Mouse (Mus musculus) midbrain, embryonic 13.5 days (tissue): Measurements from ENCODE around the gene Fancf. TPM values are rescaled to one million over a fixed set of nuclear protein-coding genes. Genes with fewer than 3 reads are reported as not detected.
A peak's percentile ranks its signal among the peaks of the same experiment; 100 is the strongest.

Experiments used
- ATAC-seq: fragments of 200-750 bp; cut with Nextera tagmentation; 2 replicates; pipeline ENCODE4 v1.8.0; 2017; ENCODE audit warnings: mild to moderate bottlenecking, moderate TSS enrichment, moderate library complexity
- H3K27ac ChIP-seq: fragments of 300-500 bp; sonication (generic); 2 replicates; pipeline ENCODE4 v1.5.1; 2015; ENCODE audit warnings: inconsistent platforms, mild to moderate bottlenecking, moderate library complexity
- H3K27me3 ChIP-seq: fragments of 300-500 bp; sonication (generic); 2 replicates; pipeline ENCODE4 v1.6.1; 2015; ENCODE audit warnings: mild to moderate bottlenecking, inconsistent platforms
- H3K36me3 ChIP-seq: fragments of 300-500 bp; sonication (generic); 2 replicates; pipeline ENCODE4 v1.6.1; 2015; ENCODE audit warnings: mild to moderate bottlenecking, inconsistent platforms
- H3K4me1 ChIP-seq: fragments of 300-500 bp; sonication (generic); replicated peaks from 2 replicates; pipeline ENCODE4 v1.6.1; 2015; ENCODE audit warnings: inconsistent platforms
- H3K4me2 ChIP-seq: fragments of 300-500 bp; sonication (generic); replicated peaks from 2 replicates; pipeline ENCODE4 v1.6.1; 2015; ENCODE audit warnings: moderate library complexity, mild to moderate bottlenecking, inconsistent platforms
- H3K4me3 ChIP-seq: fragments of 300-500 bp; sonication (generic); replicated peaks from 2 replicates; pipeline ENCODE4 v1.5.1; 2015; ENCODE audit warnings: mild to moderate bottlenecking, inconsistent platforms
- H3K9ac ChIP-seq: fragments of 300-500 bp; sonication (generic); replicated peaks from 2 replicates; pipeline ENCODE4 v1.6.1; 2015; ENCODE audit warnings: mild to moderate bottlenecking, inconsistent platforms
- H3K9me3 ChIP-seq: fragments of 300-500 bp; sonication (generic); 2 replicates; pipeline ENCODE4 v1.6.1; 2016; ENCODE audit warnings: mild to moderate bottlenecking, inconsistent platforms
- WGBS: fragments of 180-500 bp; shearing (Covaris S2); methylation state at CpG from one replicate; pipeline ENCODE4 v1.1.7; 2015; 5-methylcytosine and 5-hydroxymethylcytosine counted together
- polyA plus RNA-seq: library from polyadenylated mRNA; unstranded; fragments of >200 nt; fragmentation: Nextera tagmentation; extraction: Ambion mirVana; gene quantifications from 2 replicates; pipeline ENCODE4 v1.2.1, GENCODE M21; 2015

Fancf gene
- 6.6 and 9.8 TPM in 2 replicates for polyA plus RNA-seq

DNA sequence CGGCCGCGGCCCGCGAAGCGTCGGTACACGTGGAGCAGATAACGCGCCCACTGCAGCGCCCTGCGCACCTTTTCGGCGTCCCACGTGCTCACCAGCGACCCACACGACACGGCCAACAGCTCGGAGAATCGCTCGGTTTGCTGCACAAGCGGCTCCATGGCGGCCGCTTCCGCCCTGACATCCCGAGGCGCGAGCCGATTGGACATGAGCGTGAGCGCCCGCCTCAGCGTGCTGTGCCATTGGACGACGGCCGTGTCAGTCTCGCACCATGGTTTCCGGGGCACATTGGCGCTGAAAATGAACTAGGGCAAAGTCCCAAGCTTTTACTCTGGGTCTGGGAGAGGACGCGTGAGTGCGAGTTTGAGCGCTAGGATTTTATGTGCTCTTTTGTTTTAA is at the start of gene Fancf:
Fancf (minus strand) TSS at position 171 of the 396 bp plus-strand sequence.
- Histone ChIP-seq H3K9me3 (no peaks in the 10 kb centered on the region), H3K4me3 (peak within 1 kb of the TSS; percentile 73), H3K4me1 (peaks cover 45% of the 10 kb centered on the region), H3K36me3 (peaks cover 4% of the 10 kb centered on the region; the same call in 1 of the 2 replicates), H3K27ac (peak within 1 kb of the TSS; percentile 99), H3K4me2 (peak within 1 kb of the TSS; percentile 87), H3K9ac (peak within 1 kb of the TSS; percentile 86), H3K27me3 (no peaks in the 10 kb centered on the region)
- ATAC-seq: peak; percentile 99
- whole genome bisulfite sequencing: under 1% methylated on average over 43 of the region's 43 CpGs

GRCm38 (mm10) chr7:51899066-51899465 is 37.0 kb upstream of the Fancf start:
- Histone ChIP-seq H3K9me3 (no peaks in the 10 kb centered on the region), H3K9ac (no peak overlapping the region), H3K27ac (no peak overlapping the region), H3K4me3 (no peak overlapping the region), H3K27me3 (no peaks in the 10 kb centered on the region), H3K4me1 (no peaks in the 10 kb centered on the region), H3K36me3 (no peaks in the 10 kb centered on the region), H3K4me2 (no peak overlapping the region)
- WGBS: 77% methylated on average over 6 of the region's 6 CpGs
- ATAC-seq: no peak

GRCm38 (mm10) chr7:51894939-51895338 is 32.9 kb upstream of the Fancf start:
- Histone ChIP-seq H3K27me3 (no peaks in the 10 kb centered on the region), H3K36me3 (no peaks in the 10 kb centered on the region), H3K27ac (no peak overlapping the region), H3K9me3 (no peaks in the 10 kb centered on the region), H3K9ac (no peak overlapping the region), H3K4me3 (no peak overlapping the region), H3K4me1 (no peaks in the 10 kb centered on the region), H3K4me2 (no peak overlapping the region)
- 65% methylated on average over 2 of the region's 2 CpGs for WGBS
- no peak for ATAC-seq

GRCm38 (mm10) chr7:51894133-51894801 is 32.2 kb upstream of the Fancf start:
- no peak for ATAC-seq
- Histone ChIP-seq H3K9me3 (no peaks in the 10 kb centered on the region), H3K4me3 (no peak overlapping the region), H3K4me2 (no peak overlapping the region), H3K4me1 (no peaks in the 10 kb centered on the region), H3K9ac (no peak overlapping the region), H3K27ac (no peak overlapping the region), H3K36me3 (no peaks in the 10 kb centered on the region), H3K27me3 (no peaks in the 10 kb centered on the region)
- WGBS: 89% methylated on average over 4 of the region's 4 CpGs

- ATAC-seq: no peak
- Histone ChIP-seq H3K4me3 (no peak overlapping the region), H3K27me3 (no peaks in the 10 kb centered on the region), H3K27ac (no peak overlapping the region), H3K9ac (no peak overlapping the region), H3K36me3 (no peaks in the 10 kb centered on the region), H3K4me1 (no peaks in the 10 kb centered on the region), H3K9me3 (no peaks in the 10 kb centered on the region), H3K4me2 (no peak overlapping the region)
- 86% methylated on average over 4 of the region's 4 CpGs for WGBS
Measured at GRCm38 (mm10) chr7:51893008-51893407, 30.9 kb upstream of the Fancf start.

DNA sequence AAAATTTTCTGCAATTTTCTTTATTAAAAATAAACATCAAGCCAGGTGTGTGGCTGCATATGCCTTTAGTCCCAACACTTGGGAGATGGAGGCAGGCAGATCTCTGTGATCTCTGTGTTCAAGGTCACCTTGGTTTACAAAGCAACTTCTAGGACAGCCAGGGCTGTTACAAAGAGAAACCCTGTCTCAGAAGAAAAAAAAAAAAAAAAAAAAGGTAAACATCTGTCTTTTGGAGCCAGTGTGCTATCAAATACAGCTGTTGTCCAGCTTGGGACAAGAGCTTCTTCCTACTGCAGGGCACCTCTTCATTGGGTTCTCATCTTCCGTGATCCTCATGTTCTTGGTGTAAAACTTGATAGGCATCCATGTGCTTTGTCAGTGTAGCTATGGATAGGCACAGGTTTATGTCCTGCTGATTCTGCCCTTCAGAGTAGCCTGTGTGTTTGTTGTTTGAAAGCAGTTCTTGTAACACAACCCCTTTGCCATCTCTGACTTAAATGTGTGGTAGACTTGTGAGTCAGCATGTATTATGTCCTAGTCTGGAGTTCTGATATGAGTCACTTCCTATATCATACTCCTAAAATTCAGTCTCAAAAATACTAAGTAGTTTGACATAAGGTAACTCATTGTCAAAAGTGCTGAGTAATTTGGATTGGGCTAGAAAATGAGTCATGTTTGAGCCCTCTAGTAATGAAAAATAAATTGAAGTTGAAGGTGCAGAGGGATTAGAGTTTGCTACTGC is 30.3 kb upstream of the Fancf start:
- H3K27ac ChIP-seq: no peak overlapping the region
- no peak overlapping the region for H3K4me2 ChIP-seq
- no peaks in the 10 kb centered on the region for H3K4me1 ChIP-seq
- H3K36me3 ChIP-seq: no peaks in the 10 kb centered on the region
- 97% methylated on average over 1 of the region's 1 CpGs for WGBS
- no peak overlapping the region for H3K4me3 ChIP-seq
- no peak for ATAC-seq
- H3K9ac ChIP-seq: no peak overlapping the region
- H3K27me3 ChIP-seq: no peaks in the 10 kb centered on the region
- no peaks in the 10 kb centered on the region for H3K9me3 ChIP-seq

- no peak overlapping the region for H3K27ac ChIP-seq
- H3K4me2 ChIP-seq: no peak overlapping the region
- ATAC-seq: no peak
- 93% methylated on average over 7 of the region's 7 CpGs for WGBS
- no peak overlapping the region for H3K4me3 ChIP-seq
- no peak overlapping the region for H3K9ac ChIP-seq
- no peaks in the 10 kb centered on the region for H3K36me3 ChIP-seq
- H3K9me3 ChIP-seq: no peaks in the 10 kb centered on the region
- no peaks in the 10 kb centered on the region for H3K27me3 ChIP-seq
- no peaks in the 10 kb centered on the region for H3K4me1 ChIP-seq
Measured at GRCm38 (mm10) chr7:51889601-51890000, 27.5 kb upstream of the Fancf start.

DNA sequence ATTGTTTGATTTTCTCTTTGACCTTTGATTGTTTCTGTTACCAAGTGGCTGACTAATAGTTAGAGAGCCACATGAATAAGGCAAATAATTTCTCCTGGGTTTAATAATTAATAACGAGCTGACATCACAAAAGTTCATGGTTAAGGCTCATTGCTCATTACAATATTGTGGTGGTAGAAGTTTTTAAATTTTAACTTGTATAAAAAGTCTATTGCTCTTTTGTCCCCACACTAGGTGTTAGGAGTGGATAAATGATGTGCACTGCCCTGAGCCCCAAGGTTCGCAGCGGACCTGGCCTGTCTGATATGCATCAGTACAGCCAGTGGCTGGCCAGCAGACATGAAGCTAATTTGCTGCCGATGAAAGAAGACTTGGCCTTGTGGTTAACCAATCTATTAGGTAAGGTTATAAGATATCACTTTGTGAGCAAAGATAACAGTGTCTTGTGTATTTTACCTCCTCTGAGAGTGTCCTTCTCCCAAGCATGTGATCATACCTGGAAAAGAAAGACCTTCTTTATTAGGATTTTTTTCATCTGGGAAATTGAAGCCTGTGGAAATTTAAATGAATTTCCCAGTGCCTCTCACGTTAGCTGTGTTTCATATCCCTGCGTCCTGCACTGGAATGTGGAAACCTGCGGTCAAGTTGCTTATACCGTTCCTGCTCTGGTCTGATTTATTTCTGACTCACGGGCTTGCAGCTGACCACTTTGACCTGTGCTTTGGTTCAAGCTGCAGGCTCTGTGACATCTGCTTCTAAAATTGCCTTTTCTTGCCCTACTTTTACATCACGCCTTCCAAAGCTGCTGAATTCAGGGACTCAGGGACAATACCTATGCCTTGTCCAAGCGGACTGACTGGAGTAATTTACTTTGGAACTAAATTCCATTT is 25.9 kb upstream of the Fancf start:
- Histone ChIP-seq H3K4me1 (no peaks in the 10 kb centered on the region), H3K36me3 (no peaks in the 10 kb centered on the region), H3K27ac (no peak overlapping the region), H3K27me3 (no peaks in the 10 kb centered on the region), H3K4me3 (no peak overlapping the region), H3K4me2 (no peak overlapping the region), H3K9ac (no peak overlapping the region), H3K9me3 (no peaks in the 10 kb centered on the region)
- WGBS: 86% methylated on average over 11 of the region's 11 CpGs
- ATAC-seq: no peak

GRCm38 (mm10) chr7:51885345-51885744 is 23.3 kb upstream of the Fancf start:
- Histone ChIP-seq H3K36me3 (no peaks in the 10 kb centered on the region), H3K27ac (no peak overlapping the region), H3K4me1 (no peaks in the 10 kb centered on the region), H3K4me2 (no peak overlapping the region), H3K9me3 (no peaks in the 10 kb centered on the region), H3K4me3 (no peak overlapping the region), H3K27me3 (no peaks in the 10 kb centered on the region), H3K9ac (no peak overlapping the region)
- ATAC-seq: no peak
- 65% methylated on average over 3 of the region's 3 CpGs for WGBS

DNA sequence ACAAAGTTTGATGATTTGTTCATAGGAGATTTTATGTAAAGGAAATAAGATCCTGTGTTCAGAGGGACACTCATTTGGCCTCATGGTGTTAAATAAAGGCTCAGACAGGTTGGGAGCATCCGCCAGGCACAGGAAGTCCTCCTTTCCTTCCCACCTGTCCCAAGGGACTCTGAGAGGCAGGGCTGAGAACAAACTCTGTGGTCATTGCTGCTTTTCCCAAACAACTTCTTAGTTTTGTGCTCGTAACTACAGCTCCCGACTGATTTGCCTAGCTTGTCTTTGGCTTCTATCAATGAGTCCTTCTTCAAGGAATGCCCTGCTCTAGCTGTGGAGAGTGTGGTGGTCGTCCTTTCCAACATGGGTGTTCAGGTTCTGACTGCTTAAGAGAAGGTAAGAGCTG is 18.1 kb upstream of the Fancf start:
- no peak for ATAC-seq
- Histone ChIP-seq H3K9ac (no peak overlapping the region), H3K36me3 (no peaks in the 10 kb centered on the region), H3K27me3 (no peaks in the 10 kb centered on the region), H3K4me2 (no peak overlapping the region), H3K4me1 (peaks cover 18% of the 10 kb centered on the region), H3K27ac (no peak overlapping the region), H3K9me3 (no peaks in the 10 kb centered on the region), H3K4me3 (no peak overlapping the region)
- WGBS: 85% methylated on average over 4 of the region's 4 CpGs

GRCm38 (mm10) chr7:51879136-51879723 is 17.2 kb upstream of the Fancf start:
- WGBS: under 1% methylated on average over 17 of the region's 17 CpGs
- ATAC-seq: peak; percentile 97

More at GRCm38 (mm10) chr7:51879136-51879723, 17.2 kb upstream of the Fancf start:
- no peaks in the 10 kb centered on the region for H3K36me3 ChIP-seq
- peaks cover 18% of the 10 kb centered on the region for H3K4me1 ChIP-seq
- peak overlapping the region; percentile 54 for H3K4me3 ChIP-seq
- no peaks in the 10 kb centered on the region for H3K27me3 ChIP-seq
- no peaks in the 10 kb centered on the region for H3K9me3 ChIP-seq
- H3K4me2 ChIP-seq: peak overlapping the region; percentile 75
- H3K27ac ChIP-seq: peak overlapping the region; percentile 92
- peak overlapping the region; percentile 85 for H3K9ac ChIP-seq
